Comparison of ENCODE assay signal across 8 mouse cellular contexts in genomic region chr13:51793948-51794347, GRCm38 (mm10). TPM values are rescaled to one million over a fixed set of nuclear protein-coding genes. Genes with fewer than 3 reads are reported as not detected.
DNase-seq lines count a peak whose midpoint lies in the region; ATAC-seq and TF ChIP-seq lines count a peak whose summit lies in the region.

No protein-coding gene starts in this region.

- no peak for TF ChIP-seq CTCF in cerebellum, adult 2 months (IDR thresholded peaks at IDR 0.05; ENCODE audit: borderline replicate concordance, insufficient read depth, low read depth, low read length)
- TF ChIP-seq CTCF in lung, postnatal 0 days (IDR thresholded peaks at IDR 0.05): no peak

- peaks cover 27% of the 10 kb centered on the region for H3K4me1 ChIP-seq in cerebellum, adult 2 months (ENCODE audit: control insufficient read depth, insufficient read depth, low read length)
- H3K4me1 ChIP-seq in lung, embryonic 15.5 days: peaks cover 26% of the 10 kb centered on the region
- H3K4me1 ChIP-seq in lung, postnatal 0 days (ENCODE audit: insufficient read depth, low read depth, low read length): peaks cover 6% of the 10 kb centered on the region; the same call in 1 of the 2 replicates
- peaks cover 14% of the 10 kb centered on the region for H3K4me1 ChIP-seq in limb, embryonic 13.5 days
- peaks cover 13% of the 10 kb centered on the region for H3K4me1 ChIP-seq in stomach, embryonic 16.5 days (ENCODE audit: control insufficient read depth, insufficient read depth, low read length)

- no peak for TF ChIP-seq POLR2A in cerebellum, adult 2 months (IDR thresholded peaks at IDR 0.05; ENCODE audit: borderline replicate concordance, insufficient read depth, low read length)

- TF ChIP-seq EP300 in lung, postnatal 0 days (IDR thresholded peaks at IDR 0.05): no peak

- 47% methylated on average over 7 of the region's 7 CpGs for WGBS in cerebellum, adult 2 months
- 56% methylated on average over 5 of the region's 7 CpGs for WGBS in lung, embryonic 15.5 days
- WGBS in lung, postnatal 0 days: 52% methylated on average over 5 of the region's 7 CpGs
- 47% methylated on average over 5 of the region's 7 CpGs for WGBS in limb, embryonic 13.5 days
- WGBS in stomach, embryonic 16.5 days: 38% methylated on average over 6 of the region's 7 CpGs

- H3K9me3 ChIP-seq in lung, embryonic 15.5 days: no peaks in the 10 kb centered on the region
- no peaks in the 10 kb centered on the region for H3K9me3 ChIP-seq in lung, postnatal 0 days (ENCODE audit: low read length)
- no peaks in the 10 kb centered on the region for H3K9me3 ChIP-seq in limb, embryonic 13.5 days
- no peaks in the 10 kb centered on the region for H3K9me3 ChIP-seq in stomach, embryonic 16.5 days (replicated peaks; ENCODE audit: control insufficient read depth, low read length)

- H3K36me3 ChIP-seq in lung, embryonic 15.5 days: no peaks in the 10 kb centered on the region
- H3K36me3 ChIP-seq in lung, postnatal 0 days (ENCODE audit: insufficient read depth, low read length): no peaks in the 10 kb centered on the region
- H3K36me3 ChIP-seq in limb, embryonic 13.5 days: no peaks in the 10 kb centered on the region
- no peaks in the 10 kb centered on the region for H3K36me3 ChIP-seq in stomach, embryonic 16.5 days (ENCODE audit: control insufficient read depth, insufficient read depth, low read length)

- no peaks in the 10 kb centered on the region for H3K27me3 ChIP-seq in cerebellum, adult 2 months (ENCODE audit: control insufficient read depth, insufficient read depth, low read length)
- peaks cover 9% of the 10 kb centered on the region for H3K27me3 ChIP-seq in lung, embryonic 15.5 days
- peaks cover 6% of the 10 kb centered on the region; the same call in 1 of the 2 replicates for H3K27me3 ChIP-seq in lung, postnatal 0 days (replicated peaks; ENCODE audit: insufficient read depth, low read length)
- peaks cover 23% of the 10 kb centered on the region for H3K27me3 ChIP-seq in limb, embryonic 13.5 days
- H3K27me3 ChIP-seq in stomach, embryonic 16.5 days (ENCODE audit: control insufficient read depth, insufficient read depth, low read length): peaks cover 10% of the 10 kb centered on the region

- peak overlapping the region; percentile 93 for H3K4me2 ChIP-seq in lung, embryonic 15.5 days
- H3K4me2 ChIP-seq in lung, postnatal 0 days (replicated peaks; ENCODE audit: low read depth, low read length): no peak overlapping the region
- peak overlapping the region; percentile 96 for H3K4me2 ChIP-seq in limb, embryonic 13.5 days (replicated peaks)
- H3K4me2 ChIP-seq in stomach, embryonic 16.5 days (ENCODE audit: low read depth, low read length): peak overlapping the region; percentile 92; the same call in 1 of the 2 replicates

- 0 out of 2 replicates have a peak overlapping the region, but pooled peaks have one; percentile 23 for H3K27ac ChIP-seq in cerebellum, adult 2 months (ENCODE audit: insufficient read depth, low read length)
- H3K27ac ChIP-seq in lung, embryonic 15.5 days: no peak overlapping the region
- no peak overlapping the region for H3K27ac ChIP-seq in lung, postnatal 0 days (ENCODE audit: low read length)
- H3K27ac ChIP-seq in limb, embryonic 13.5 days: no peak overlapping the region
- H3K27ac ChIP-seq in stomach, embryonic 16.5 days (ENCODE audit: low read length): no peak overlapping the region

- H3K9ac ChIP-seq in lung, embryonic 15.5 days: no peak overlapping the region
- no peak overlapping the region for H3K9ac ChIP-seq in lung, postnatal 0 days (replicated peaks; ENCODE audit: low read depth)
- no peak overlapping the region for H3K9ac ChIP-seq in limb, embryonic 13.5 days
- no peak overlapping the region for H3K9ac ChIP-seq in stomach, embryonic 16.5 days (ENCODE audit: low read length)

- no peak for ATAC-seq in lung, embryonic 15.5 days (ENCODE audit: borderline replicate concordance, extremely low read depth, low FRiP score, low TSS enrichment)
- no peak for ATAC-seq in lung, postnatal 0 days
- ATAC-seq in limb, embryonic 13.5 days (ENCODE audit: low FRiP score, low read depth): no peak
- no peak for ATAC-seq in stomach, embryonic 16.5 days (ENCODE audit: insufficient read depth, low FRiP score)

- peak overlapping the region; percentile 98 for H3K4me3 ChIP-seq in cerebellum, adult 2 months (replicated peaks; ENCODE audit: insufficient read depth, low read depth, low read length)
- H3K4me3 ChIP-seq in lung, embryonic 15.5 days: peak overlapping the region; percentile 66
- H3K4me3 ChIP-seq in lung, postnatal 0 days (ENCODE audit: low read depth, low read length): no peak overlapping the region
- peak overlapping the region; percentile 82 for H3K4me3 ChIP-seq in limb, embryonic 13.5 days
- H3K4me3 ChIP-seq in stomach, embryonic 16.5 days (replicated peaks; ENCODE audit: low read length): peak overlapping the region; percentile 80; the same call in 1 of the 2 replicates

- DNase-seq in cerebellum, adult 2 months: no peak
- no peak for DNase-seq in cerebellum, postnatal 36 days
- DNase-seq in lung, postnatal 0 days (ENCODE audit: low spot score): no peak
- no peak for DNase-seq in right cerebral cortex, adult 18-20 months
- DNase-seq in layer of hippocampus, adult 11-12 months (ENCODE audit: low spot score): no peak

RNA-seq across cellular contexts. Expression of gene Sema4d, which starts 0.4 kb away (rescaled TPM):
- polyA plus RNA-seq in cerebellum, adult 2 months (2012; rRNA removed): 111 and 116 TPM in 2 replicates
- polyA plus RNA-seq in lung, embryonic 15.5 days (2015; fragmentation: Nextera tagmentation; extraction: Ambion mirVana): 9.7 and 10.0 TPM in 2 replicates
- polyA plus RNA-seq in lung, postnatal 0 days (2015; fragmentation: Nextera tagmentation; extraction: Ambion mirVana): 4.9 and 5.7 TPM in 2 replicates
- 4.4 and 5.8 TPM in 2 replicates for polyA plus RNA-seq in limb, embryonic 13.5 days (2015; fragmentation: Nextera tagmentation; extraction: Ambion mirVana)
- 11.5 and 14.1 TPM in 2 replicates for polyA plus RNA-seq in stomach, embryonic 16.5 days (2015; fragmentation: Nextera tagmentation; extraction: Ambion mirVana)

RNA-seq across cellular contexts. Expression of gene Gadd45g, which starts 52.5 kb away (rescaled TPM):
- 50.3 and 57.4 TPM in 2 replicates for polyA plus RNA-seq in cerebellum, adult 2 months (2012; rRNA removed)
- polyA plus RNA-seq in lung, embryonic 15.5 days (2015; fragmentation: Nextera tagmentation; extraction: Ambion mirVana): 50.3 and 50.9 TPM in 2 replicates
- polyA plus RNA-seq in lung, postnatal 0 days (2015; fragmentation: Nextera tagmentation; extraction: Ambion mirVana): 54.7 and 83.4 TPM in 2 replicates
- 47.3 and 49.5 TPM in 2 replicates for polyA plus RNA-seq in limb, embryonic 13.5 days (2015; fragmentation: Nextera tagmentation; extraction: Ambion mirVana)
- polyA plus RNA-seq in stomach, embryonic 16.5 days (2015; fragmentation: Nextera tagmentation; extraction: Ambion mirVana): 41.4 and 44.0 TPM in 2 replicates
